Mouse (Mus musculus) kidney, postnatal 25 days (tissue): Measurements from ENCODE around the gene Chst10.

Experiments used
- DNase-seq, 2 experiments: peaks; one replicate each; pipeline ENCODE4 v3.0.0; 2021; ENCODE audit warnings: mixed read lengths in 2 of 2

The Chst10 gene

DNA sequence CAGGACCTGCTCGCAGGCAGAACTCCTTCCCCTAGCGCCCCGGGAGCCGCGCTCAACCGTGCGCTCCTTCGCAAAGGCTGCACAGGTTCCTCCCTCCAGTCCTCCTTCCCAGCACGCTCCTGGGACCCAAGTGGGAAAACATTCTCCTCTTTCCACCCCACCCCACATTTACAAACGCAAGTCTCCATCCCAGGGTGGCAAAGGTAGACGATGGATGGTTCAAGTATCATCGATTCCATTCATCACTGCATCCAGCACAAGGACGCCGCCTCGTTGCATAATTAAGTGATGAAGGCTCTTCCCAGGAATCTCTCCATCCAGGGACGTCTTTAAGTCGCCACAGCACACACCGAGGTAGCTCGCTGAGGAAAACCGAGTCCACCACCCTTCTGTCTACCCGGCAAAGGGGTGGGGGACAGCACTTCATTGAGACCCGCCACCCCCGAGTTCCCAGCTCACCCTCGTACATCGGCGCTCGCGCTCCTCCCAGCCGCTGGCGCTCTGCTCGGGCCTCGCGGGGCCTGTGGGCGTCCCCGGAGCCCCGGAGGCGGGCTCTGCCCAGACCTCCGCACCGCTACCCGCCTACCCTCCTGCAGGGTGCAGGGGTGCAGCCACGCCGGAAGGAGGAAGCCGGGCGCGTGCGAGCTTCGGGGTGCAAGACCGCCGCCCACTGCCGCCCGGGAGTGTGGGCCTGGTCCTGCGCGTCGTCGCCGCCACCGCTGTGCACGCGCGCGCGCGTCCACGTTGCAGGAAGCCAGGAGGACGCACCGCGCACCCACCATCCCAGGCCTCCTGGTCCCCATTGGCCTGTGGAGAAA, at the start of gene Chst10:
Gene Chst10 (minus strand): TSS at position 731 of the 818 bp plus-strand sequence.
- DNase-seq = peak; percentile 20 to 57

- peak in 1 of 2 experiments; percentile 29 for DNase-seq
Observed at GRCm38 (mm10) chr1:38939608-38940007, 41.6 kb upstream of the Chst10 start.

DNA sequence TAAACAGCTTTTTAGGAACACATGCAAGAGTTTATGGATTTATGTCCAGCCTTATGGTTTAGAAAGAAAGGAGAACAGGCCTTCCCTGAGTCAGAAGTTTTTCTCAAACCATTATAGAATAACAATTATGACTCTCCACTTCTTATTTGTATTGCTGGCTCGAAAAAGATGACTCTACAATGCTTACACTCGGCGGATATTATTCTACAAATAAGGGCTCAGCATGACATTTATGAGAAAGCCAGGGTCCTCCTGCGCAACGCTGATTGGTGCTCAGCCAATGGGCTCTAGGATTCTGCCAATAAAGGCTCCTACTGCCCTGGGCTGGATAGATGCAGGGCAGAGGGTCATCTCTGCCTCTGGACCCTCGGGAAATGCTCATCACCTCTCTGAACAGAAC, 40.9 kb upstream of the Chst10 start, which contains the start of gene Nms:
Gene Nms (plus strand): TSS at position 301 of the 400 bp plus-strand sequence.
- no peak for DNase-seq

- DNase-seq = peak in 1 of 2 experiments; percentile 16
Observed at GRCm38 (mm10) chr1:38936780-38937179, 38.8 kb upstream of the Chst10 start.

DNA sequence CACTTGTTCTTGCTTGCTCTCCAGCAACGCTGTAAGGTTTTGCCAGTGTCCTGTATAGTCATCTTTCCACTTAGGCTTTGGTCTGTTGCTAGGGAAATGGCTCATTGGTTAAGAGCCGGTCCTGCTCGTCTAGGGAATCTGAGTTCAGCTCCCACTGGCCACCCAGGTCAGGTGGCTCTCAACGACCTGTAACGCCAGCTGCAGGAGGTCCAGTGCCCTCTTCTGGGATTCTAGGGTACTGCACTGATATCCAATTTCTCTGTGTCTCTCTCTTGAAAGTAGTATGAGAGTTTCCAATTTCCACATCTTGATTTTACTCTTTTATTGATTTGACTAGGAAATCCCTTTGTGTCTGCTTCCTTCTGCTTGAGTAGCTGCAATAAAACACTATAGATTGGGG, 36.7 kb upstream of the Chst10 start:
- DNase-seq = no peak

GRCm38 (mm10) chr1:38930767-38931166, 32.8 kb upstream of the Chst10 start:
- no peak for DNase-seq

DNA sequence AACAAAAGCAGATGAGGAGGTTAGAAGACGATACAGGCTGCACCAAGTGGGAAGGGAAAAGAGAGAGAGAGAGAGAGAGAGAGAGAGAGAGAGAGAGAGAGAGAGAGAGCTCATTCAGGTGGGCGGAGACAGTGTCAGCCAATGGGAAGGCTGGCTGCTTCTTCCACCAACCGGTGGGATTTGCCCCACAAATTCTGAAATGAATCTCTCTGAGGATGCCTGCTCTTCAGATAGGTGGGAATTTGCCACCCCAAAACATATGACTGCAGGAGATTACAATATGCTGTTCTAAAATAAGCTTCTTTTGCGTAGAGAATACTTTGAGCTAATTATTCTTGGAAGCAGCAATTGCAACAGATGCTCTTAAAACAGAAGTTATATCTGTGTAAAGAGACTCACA, 31.5 kb upstream of the Chst10 start:
- DNase-seq = no peak

- no peak for DNase-seq
Observed at GRCm38 (mm10) chr1:38928996-38929395, 31.0 kb upstream of the Chst10 start.

DNA sequence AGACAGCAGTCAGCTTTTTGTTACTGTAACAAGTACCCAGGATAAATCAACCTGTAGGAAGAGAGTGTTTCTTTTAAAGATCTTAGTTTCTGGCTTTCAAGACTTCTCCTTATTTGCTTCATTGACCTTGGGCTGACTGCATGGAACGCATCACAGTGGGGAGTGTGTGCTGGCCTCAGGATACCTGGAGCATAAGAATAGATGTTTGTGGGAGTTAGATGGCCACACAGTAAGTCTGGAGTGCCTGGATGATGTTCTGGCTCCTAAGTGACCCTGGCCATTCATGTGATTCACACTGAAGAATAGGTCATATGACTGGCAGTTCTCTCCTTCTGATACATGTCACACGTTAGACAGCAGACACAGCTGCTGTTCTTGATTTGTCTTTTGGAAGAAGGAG, 6.0 kb upstream of the Chst10 start:
- no peak for DNase-seq

DNA sequence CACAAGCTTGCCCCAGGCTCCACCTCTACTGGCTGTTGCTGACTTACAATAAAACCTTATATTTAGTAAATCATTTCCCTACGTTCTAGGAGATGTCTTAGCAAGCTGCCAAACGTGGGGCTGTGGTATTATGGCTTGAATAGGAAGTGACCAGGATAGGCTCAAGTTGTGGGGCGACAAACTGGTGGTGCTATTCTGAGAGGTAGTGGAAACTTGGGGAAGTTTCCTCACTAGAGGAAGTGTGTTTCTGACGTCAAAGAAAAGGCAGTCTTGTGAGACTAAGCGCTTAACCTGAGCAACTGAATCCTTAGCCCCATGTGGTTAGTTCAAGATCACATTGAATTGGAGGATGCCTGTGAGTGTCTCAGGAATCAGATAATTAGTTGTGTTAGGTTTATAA, 4.6 kb upstream of the Chst10 start:
- DNase-seq = no peak

DNA sequence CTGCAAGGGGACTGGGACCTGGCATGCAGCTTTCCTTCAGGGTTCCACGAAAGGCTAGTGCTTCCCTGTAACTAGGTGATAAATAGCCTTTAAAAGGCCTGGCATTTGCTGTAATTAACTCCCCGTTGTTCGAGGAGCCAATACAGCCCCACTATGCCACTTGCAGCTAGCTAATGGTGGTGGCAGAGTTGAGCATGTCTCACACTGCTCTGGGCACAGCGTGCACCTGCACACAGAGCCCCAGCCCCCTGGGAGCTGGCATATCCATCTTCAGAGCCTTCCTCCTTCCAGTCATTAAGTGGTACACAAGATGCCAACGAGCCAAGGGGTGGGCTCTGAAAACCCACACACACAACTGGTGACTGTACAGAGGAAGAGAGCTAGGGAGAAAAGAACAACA, 4.9 kb downstream of the Chst10 start:
- no peak for DNase-seq

DNA sequence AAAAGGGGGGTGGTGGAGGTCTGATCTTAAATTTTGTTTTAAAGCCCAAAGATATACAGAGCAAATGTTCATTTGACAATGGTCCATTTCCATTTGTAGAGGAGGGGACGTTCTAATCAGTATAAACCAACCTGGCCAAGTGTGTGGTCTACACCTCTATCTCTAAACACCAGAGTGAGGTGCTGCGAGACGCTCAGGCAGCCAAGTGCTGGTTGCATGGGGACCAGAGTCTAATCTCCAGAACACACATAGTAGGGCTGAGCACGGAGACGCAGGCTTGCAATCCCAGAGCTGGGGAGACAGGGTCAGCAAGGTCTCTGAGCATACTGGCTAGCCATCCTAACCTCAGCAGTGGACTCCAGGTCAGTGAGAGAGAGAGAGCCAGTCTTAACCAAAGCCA, 6.5 kb downstream of the Chst10 start:
- no peak for DNase-seq

DNA sequence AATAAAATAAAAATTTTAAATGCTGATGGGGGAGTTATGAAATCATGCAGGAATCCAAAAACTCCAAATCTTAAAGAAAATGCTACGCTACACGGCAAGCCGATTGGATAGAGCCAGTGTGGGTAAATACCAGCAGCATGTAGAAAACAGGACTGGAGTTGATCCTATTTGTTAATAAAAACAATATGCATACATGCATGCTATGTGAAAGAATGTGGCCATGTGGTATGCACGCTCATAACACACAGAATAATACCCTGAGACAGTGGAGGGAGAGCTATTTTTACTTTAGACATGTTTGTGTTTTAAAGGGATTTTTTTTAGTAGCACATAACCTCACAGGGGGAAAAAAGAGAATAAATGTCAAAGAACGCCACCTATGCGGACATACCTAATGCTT, 9.2 kb downstream of the Chst10 start:
- DNase-seq = no peak

DNA sequence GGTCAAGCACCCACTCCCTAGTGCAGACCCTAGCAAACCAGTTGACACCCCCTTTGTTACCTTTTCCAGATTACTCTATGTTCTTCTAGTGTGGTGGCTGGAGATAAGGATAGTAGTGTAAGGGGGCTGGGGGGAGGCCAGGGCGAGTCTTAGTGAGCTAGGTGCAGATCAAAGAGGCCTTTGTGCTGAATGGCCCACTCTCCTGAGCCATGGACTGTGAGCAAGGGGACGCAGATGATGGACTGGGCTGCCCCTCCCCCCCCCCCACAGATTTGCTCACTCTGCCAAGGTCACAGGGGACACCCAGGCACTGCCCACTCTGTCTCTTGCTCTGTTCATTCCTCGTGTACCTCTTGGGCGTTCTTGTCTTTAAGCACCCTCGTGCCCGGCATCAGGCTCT, 10.9 kb downstream of the Chst10 start:
- DNase-seq = no peak

- DNase-seq = no peak
Observed at GRCm38 (mm10) chr1:38886602-38887001, 11.4 kb downstream of the Chst10 start.

GRCm38 (mm10) chr1:38885956-38886355, 12.0 kb downstream of the Chst10 start:
- no peak for DNase-seq

GRCm38 (mm10) chr1:38883766-38884165, 14.2 kb downstream of the Chst10 start:
- DNase-seq = no peak

GRCm38 (mm10) chr1:38882746-38883145, 15.2 kb downstream of the Chst10 start:
- DNase-seq = no peak

GRCm38 (mm10) chr1:38881366-38881765, 16.6 kb downstream of the Chst10 start:
- DNase-seq = no peak

DNA sequence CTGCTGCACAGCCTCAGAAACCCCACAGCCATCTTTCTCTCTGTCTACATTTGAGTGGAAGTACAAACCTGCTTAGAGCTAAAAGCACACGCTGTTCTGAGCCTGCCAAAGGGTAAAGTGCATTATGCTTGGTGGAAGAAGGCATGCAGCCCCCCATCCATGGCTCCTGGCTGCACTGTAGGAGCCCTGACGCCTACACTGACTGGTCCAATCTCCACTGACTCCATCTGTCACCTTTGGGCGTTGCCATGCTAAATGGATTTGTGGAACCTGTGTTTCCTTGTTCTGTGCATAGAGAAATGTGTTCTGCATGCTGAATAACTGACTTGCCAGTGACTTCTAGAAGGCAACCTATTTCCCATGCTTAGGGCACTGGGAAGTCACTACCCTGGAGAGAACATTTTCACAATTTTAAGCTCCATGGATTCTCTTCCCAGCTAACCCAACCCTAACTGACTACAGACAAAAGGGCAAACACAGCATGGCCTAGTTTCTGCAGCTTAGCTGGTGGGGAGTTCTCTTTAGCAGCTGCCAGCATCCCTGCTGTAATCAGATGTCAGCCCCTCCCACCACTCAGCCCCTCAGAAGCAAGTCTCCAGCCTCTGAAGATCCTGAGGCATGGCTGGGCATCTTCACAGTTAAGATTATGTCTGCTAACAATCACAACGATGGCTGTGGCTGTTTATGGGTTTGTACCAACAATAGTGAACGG, 21.1 kb downstream of the Chst10 start:
- no peak for DNase-seq

DNA sequence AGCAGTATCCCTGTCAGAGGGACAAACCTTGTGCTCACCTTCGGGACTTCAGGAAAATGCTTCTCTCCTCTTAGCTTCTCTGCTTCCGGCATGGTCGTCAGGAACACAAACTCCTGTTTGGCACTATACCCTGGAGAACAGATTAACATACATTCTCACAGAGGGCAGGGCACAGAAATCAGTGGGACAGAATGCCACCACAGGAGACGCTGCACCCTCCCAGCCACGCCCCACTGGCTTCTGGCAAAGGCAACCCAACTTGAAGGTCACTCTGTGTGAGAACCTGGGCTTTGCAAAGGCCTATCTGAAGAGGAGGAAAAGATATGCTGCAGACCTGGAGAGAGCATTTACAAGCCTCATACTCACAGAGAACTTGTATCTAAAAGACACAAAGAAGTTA, 24.1 kb downstream of the Chst10 start:
- no peak for DNase-seq

GRCm38 (mm10) chr1:38871834-38872233, 26.1 kb downstream of the Chst10 start:
- no peak for DNase-seq

DNA sequence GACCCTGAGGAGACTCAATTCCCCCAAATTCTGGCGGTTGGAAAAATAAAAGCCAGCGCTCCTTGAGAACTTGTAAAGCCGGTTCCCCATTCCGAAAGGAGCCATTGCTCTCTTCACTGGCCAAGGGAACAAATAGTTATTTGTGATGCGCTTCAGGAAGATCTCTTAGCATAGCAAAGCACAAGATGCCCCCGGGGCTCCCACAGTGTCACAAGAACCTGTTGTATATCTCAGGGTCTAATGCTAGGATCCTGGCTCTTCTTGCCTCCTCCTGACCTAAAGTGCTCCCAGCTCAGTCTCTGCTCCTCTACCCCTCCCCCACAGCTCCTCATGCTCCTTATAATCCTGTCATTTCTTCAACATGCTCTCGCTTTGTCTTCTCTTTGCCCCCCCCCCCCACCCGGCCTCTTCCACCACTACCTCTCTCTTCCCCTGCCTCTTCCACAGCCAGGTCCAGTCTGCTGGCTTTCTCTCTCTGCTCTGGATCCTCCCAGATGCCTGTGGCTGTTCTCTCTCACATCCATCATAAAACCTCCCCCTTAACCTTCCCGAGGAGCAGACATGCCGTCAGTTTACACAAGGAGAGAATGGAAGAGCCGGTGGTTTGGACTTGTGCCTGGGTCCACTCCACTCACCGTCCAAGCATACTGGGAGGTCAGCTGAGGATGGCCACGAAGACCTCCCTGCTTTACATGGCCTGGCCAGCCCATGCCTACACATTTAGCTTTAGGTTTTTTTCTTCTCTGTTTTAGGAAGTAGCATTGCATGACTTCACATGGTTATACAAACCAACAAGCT, 28.4 kb downstream of the Chst10 start:
- DNase-seq = no peak
